In the genomic region with DNA sequence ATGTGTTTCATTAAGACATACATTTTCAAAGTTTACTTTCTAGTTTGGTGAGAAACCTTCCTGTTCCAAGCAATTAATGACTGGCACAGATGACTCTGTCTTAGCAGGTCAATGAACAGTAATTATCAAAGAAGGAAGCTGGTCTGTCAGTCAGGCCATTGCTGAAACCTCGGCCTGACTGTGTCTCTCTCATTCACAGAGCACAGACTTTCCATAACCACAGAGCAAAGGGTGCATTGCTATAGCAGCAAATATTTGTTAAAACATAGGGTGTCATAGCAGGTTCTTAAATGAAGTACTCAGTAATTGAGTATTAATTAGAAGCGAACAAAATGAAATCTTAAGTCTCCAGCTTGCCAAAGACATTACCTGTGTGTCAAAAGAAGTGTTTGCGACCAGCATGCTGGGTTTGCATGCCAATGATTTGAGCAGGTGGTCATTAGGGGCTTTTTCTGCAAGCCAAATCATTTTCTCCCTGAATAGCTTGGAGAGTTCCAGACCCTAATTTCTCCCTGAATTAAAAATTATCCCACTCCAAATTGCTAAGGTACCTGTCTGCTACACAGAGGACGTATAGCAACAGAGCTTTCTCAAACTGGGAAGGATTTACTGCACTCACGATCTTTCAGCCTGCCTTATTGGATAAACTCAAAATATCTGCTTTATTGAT, we compare ENCODE assay signal across 23 mouse cellular contexts. TPM values are rescaled to one million over a fixed set of nuclear protein-coding genes. Genes with fewer than 3 reads are reported as not detected.
"Had no signal": no experiment of that assay in that cellular context is flagged by ENCODE, and none has a peak within 500 bp of the region (broad histone marks: within the 10 kb centered on the region; RNA-seq: fewer than 3 reads in every experiment).

No protein-coding gene starts in this region.

- ATAC-seq: midbrain, embryonic 15.5 days had no signal

- H3K27ac ChIP-seq: kidney, postnatal 0 days; layer of hippocampus, adult 2 months; left cerebral cortex, adult 2 months; liver, embryonic 13.5 days; macrophage; midbrain, embryonic 12.5 days; midbrain, embryonic 15.5 days; neural tube, embryonic 12.5 days; neural tube, embryonic 15.5 days; stomach, embryonic 15.5 days had no signal

- H3K36me3 ChIP-seq: liver, embryonic 13.5 days; midbrain, embryonic 12.5 days; midbrain, embryonic 15.5 days; neural tube, embryonic 12.5 days; neural tube, embryonic 15.5 days; stomach, embryonic 15.5 days had no signal

- H3K4me3 ChIP-seq: layer of hippocampus, adult 2 months; left cerebral cortex, adult 2 months; liver, embryonic 13.5 days; midbrain, embryonic 12.5 days; midbrain, embryonic 15.5 days; neural tube, embryonic 12.5 days; neural tube, embryonic 15.5 days; stomach, embryonic 15.5 days had no signal

- H3K4me2 ChIP-seq: liver, embryonic 13.5 days; midbrain, embryonic 12.5 days; midbrain, embryonic 15.5 days; neural tube, embryonic 12.5 days; neural tube, embryonic 15.5 days; stomach, embryonic 15.5 days had no signal

- DNase-seq: kidney, postnatal 25 days; layer of hippocampus, postnatal 36 days; liver, embryonic 13.5 days; lung, adult 2 months; lung, postnatal 14 days; right cerebral cortex, adult 18-20 months; right cerebral cortex, postnatal 14 days; right cerebral cortex, postnatal 4 days; thymus, adult 18-20 months; thymus, postnatal 36 days had no signal

- H3K9ac ChIP-seq: liver, embryonic 13.5 days; midbrain, embryonic 12.5 days; midbrain, embryonic 15.5 days; neural tube, embryonic 12.5 days; neural tube, embryonic 15.5 days; stomach, embryonic 15.5 days had no signal

- H3K9me3 ChIP-seq: liver, embryonic 13.5 days; midbrain, embryonic 12.5 days; midbrain, embryonic 15.5 days; neural tube, embryonic 12.5 days; neural tube, embryonic 15.5 days; stomach, embryonic 15.5 days had no signal

- H3K27me3 ChIP-seq: liver, embryonic 13.5 days; midbrain, embryonic 12.5 days; midbrain, embryonic 15.5 days; neural tube, embryonic 12.5 days; neural tube, embryonic 15.5 days; stomach, embryonic 15.5 days had no signal

- H3K4me1 ChIP-seq: liver, embryonic 13.5 days; midbrain, embryonic 12.5 days; midbrain, embryonic 15.5 days; neural tube, embryonic 12.5 days; neural tube, embryonic 15.5 days; stomach, embryonic 15.5 days had no signal

RNA-seq across cellular contexts. Expression of a gene that starts 14.0 kb away (rescaled TPM):
- polyA plus RNA-seq: kidney, embryonic 14.5 days; kidney, postnatal 0 days; liver, adult 2 months; liver, embryonic 13.5 days; lung, adult 2 months; lung, embryonic 16.5 days; macrophage; neural tube, embryonic 12.5 days; urinary bladder, adult 2 months had no signal
